Mouse (Mus musculus): ENCODE data around the gene Loxl1.

GRCm38 (mm10) chr9:58326477-58327180, 13.6 kb upstream of the Loxl1 start:
- TF ChIP-seq CTCF (IDR thresholded peaks at IDR 0.05; ENCODE audit: low read depth) (no peak), EP300 (IDR thresholded peaks at IDR 0.05; ENCODE audit: low read depth) (no peak)
